Mouse (Mus musculus) kidney, embryonic 15.5 days (tissue): Measurements from ENCODE around the gene Ppp4r3a. TPM values are rescaled to one million over a fixed set of nuclear protein-coding genes. Genes with fewer than 3 reads are reported as not detected.

Experiments
- ATAC-seq: fragments of 200-750 bp; cut with Nextera tagmentation; replicated peaks from 2 replicates; pipeline ENCODE4 v1.8.0; 2017; ENCODE audit warnings: moderate TSS enrichment; ENCODE audit not compliant: low FRiP score
- H3K27ac ChIP-seq: fragments of 300-500 bp; sonication (generic); 2 replicates; pipeline ENCODE4 v1.5.1; 2015; ENCODE audit warnings: mild to moderate bottlenecking, inconsistent platforms
- H3K27me3 ChIP-seq: fragments of 300-500 bp; sonication (generic); 2 replicates; pipeline ENCODE4 v1.6.1; 2015; ENCODE audit warnings: inconsistent platforms
- H3K36me3 ChIP-seq: fragments of 300-500 bp; sonication (generic); 2 replicates; pipeline ENCODE4 v1.6.1; 2015; ENCODE audit warnings: inconsistent platforms
- H3K4me1 ChIP-seq: fragments of 300-500 bp; sonication (generic); 2 replicates; pipeline ENCODE4 v1.6.1; 2015; ENCODE audit warnings: inconsistent platforms
- H3K4me2 ChIP-seq: fragments of 300-500 bp; sonication (generic); 2 replicates; pipeline ENCODE4 v1.6.1; 2015; ENCODE audit warnings: moderate library complexity, mild to moderate bottlenecking, inconsistent platforms
- H3K4me3 ChIP-seq: fragments of 300-500 bp; sonication (generic); replicated peaks from 2 replicates; pipeline ENCODE4 v1.5.1; 2015; ENCODE audit warnings: mild to moderate bottlenecking, inconsistent platforms
- H3K9ac ChIP-seq: fragments of 300-500 bp; sonication (generic); 2 replicates; pipeline ENCODE4 v1.6.1; 2015; ENCODE audit warnings: mild to moderate bottlenecking, inconsistent platforms
- H3K9me3 ChIP-seq: fragments of 300-500 bp; sonication (generic); replicated peaks from 2 replicates; pipeline ENCODE4 v1.6.1; 2016; ENCODE audit warnings: inconsistent platforms
- WGBS: fragments of 180-500 bp; shearing (Covaris S2); methylation state at CpG from one replicate; pipeline ENCODE4 v1.1.7; 2015; ENCODE audit warnings: mixed read lengths; 5-methylcytosine and 5-hydroxymethylcytosine counted together
- microRNA counts: library from miRNA; unstranded; fragments of <30 nt; microRNA quantifications from one replicate; lab custom pipeline; 2016
- microRNA-seq: library from miRNA; unstranded; fragments of <30 nt; microRNA quantifications from one replicate; pipeline ENCODE4, GENCODE M21; 2016
- polyA plus RNA-seq: library from polyadenylated mRNA; unstranded; fragments of >200 nt; fragmentation: Nextera tagmentation; extraction: Ambion mirVana; gene quantifications from 2 replicates; pipeline ENCODE4 v1.2.1, GENCODE M21; 2015

The Ppp4r3a gene
- polyA plus RNA-seq, 1 experiment from 2014 or later: 43.5 TPM

DNA sequence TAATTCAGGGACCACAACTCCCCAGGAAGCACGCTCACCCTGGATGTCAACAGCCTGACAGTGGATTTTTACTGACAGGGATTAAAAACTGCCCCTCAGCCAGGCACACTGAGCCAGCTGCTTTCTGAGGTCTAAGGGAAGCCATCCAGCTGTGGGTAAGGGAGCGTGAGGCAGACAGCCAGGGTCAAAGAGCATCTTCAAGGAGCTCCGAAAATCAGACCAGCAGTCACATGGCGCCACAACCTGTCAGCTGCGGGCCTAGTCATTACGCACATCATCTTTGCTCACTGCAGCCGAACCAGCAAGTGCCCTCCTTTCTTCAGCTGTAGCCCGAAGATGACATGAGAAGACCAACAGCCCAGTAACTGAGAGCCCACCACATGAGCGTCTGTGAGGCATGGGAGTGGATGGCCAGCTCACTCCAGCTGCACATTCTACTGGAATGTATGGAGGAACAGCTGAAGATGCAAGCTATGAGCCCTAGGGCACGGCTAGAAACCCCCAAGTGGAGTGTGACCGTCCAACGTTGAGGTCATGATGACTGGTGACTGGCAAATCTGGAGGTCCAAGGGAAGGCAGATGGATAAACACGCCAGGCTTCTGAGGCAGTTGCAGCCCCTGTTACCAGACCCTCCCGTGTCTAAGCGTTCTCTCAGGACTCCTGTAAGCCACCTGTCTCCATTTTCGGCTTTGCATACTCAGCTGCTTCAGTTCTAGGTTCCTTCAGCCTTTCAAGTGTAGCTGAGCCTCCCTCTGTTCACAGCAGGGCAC, 87.7 kb downstream of the Ppp4r3a start:
- 44% methylated on average over 16 of the region's 16 CpGs for WGBS
- no peak for ATAC-seq
- no peaks in the 10 kb centered on the region for H3K36me3 ChIP-seq

DNA sequence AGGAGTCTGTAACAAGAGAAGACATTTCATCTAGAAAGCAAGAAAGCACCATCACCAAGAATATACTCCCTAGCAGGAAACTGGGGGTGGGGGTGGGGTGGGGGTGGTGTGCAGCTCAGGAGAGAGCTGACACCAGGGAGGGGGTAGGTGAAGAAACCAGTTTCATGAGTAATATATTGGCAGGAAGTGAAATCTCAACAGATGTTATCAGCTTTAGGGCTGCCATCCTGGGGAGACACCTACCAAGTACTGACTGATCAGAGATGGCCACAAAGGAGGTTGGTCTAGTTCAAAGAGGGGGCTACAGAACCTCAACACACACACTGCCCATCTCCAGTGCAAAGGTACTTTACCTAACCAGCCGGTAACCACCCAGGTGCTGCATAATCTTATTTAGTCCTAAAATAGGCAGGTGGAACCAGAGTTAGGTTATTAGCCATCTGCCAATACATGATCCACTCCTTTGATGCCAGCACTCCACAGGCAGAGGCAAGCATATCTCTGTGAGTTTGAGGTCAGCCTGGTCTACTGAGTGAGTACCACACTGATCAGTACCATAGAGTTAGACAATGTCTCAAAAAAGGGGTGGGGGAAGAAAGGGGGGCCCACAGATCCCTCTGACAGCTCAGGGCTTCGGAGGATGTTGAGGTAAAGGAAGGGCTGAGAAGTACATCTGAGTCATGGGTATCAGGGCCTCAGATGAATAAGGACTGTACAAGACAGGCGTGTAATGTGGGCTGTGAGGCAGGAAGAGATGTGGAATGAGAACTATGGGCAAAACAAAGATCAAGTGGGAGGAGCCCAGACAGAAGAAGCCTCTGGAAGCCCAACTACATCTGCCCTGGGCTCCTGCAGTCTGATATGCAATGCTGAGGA, 89.1 kb downstream of the Ppp4r3a start:
- Histone ChIP-seq H3K36me3 (no peaks in the 10 kb centered on the region), H3K4me3 (no peak overlapping the region), H3K9ac (no peak overlapping the region), H3K4me2 (no peak overlapping the region), H3K27me3 (no peaks in the 10 kb centered on the region), H3K27ac (no peak overlapping the region), H3K4me1 (peaks cover 99% of the 10 kb centered on the region), H3K9me3 (no peaks in the 10 kb centered on the region)
- WGBS: 80% methylated on average over 3 of the region's 3 CpGs
- no peak for ATAC-seq

More for the DNA sequence above, 87.7 kb downstream of the Ppp4r3a start:
- Histone ChIP-seq H3K27ac (0 out of 2 replicates have a peak overlapping the region, but pooled peaks have one; percentile 9), H3K4me3 (no peak overlapping the region), H3K4me1 (peaks cover 99% of the 10 kb centered on the region), H3K27me3 (no peaks in the 10 kb centered on the region), H3K9me3 (no peaks in the 10 kb centered on the region), H3K4me2 (no peak overlapping the region), H3K9ac (no peak overlapping the region)

DNA sequence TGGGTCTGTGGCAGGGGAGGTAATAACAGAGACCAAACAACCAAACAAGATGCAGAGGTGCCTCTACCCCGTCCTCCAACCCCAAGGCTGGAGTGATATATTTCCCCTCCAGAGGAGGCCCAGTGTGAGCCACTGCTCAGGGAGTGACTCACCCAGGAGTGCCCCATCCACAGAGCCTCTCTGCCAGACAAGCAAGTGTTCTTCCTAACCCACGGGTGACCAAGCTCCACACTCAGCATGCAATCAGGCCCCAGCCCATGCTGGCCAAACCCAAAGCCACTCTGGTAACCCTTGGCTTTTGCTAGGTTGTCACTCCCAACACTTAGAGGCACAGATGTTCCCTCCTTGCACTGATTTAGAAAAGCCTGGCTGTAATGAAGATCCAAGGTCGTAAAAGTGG, 90.4 kb downstream of the Ppp4r3a start:
- no peak for ATAC-seq
- Histone ChIP-seq H3K9ac (no peak overlapping the region), H3K4me2 (no peak overlapping the region), H3K27ac (no peak overlapping the region), H3K9me3 (no peaks in the 10 kb centered on the region), H3K4me1 (peaks cover 95% of the 10 kb centered on the region), H3K27me3 (no peaks in the 10 kb centered on the region), H3K36me3 (no peaks in the 10 kb centered on the region), H3K4me3 (no peak overlapping the region)
- 36% methylated on average over 3 of the region's 3 CpGs for WGBS

DNA sequence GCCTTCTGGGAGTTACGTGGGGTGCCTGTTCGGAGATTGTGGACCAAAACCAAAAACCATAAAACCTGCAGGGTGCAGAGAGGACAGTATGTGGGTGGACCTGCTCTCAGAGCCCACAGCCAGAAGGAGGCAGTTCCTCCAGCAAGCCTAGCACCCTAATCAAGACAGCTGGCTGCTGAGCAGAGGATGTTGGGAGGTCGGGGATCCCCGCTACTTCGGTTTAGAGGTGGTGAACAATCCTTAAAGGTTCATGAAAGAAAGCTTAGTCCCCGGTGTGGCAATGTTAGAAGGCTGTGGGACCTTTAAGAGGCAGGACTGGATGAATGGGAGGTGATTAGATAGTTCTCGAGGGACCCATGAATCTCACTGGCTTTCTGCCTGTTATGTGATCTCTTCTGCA, 91.0 kb downstream of the Ppp4r3a start:
- H3K4me3 ChIP-seq: no peak overlapping the region
- H3K4me1 ChIP-seq: peaks cover 88% of the 10 kb centered on the region
- no peaks in the 10 kb centered on the region for H3K9me3 ChIP-seq
- no peak overlapping the region for H3K9ac ChIP-seq
- ATAC-seq: no peak; the same call in 1 of the 2 replicates
- H3K36me3 ChIP-seq: no peaks in the 10 kb centered on the region
- H3K27ac ChIP-seq: no peak overlapping the region
- WGBS: 58% methylated on average over 7 of the region's 7 CpGs
- H3K27me3 ChIP-seq: no peaks in the 10 kb centered on the region
- no peak overlapping the region for H3K4me2 ChIP-seq

- no peak overlapping the region for H3K9ac ChIP-seq
- H3K36me3 ChIP-seq: no peaks in the 10 kb centered on the region
- ATAC-seq: no peak
- H3K4me3 ChIP-seq: no peak overlapping the region
- H3K9me3 ChIP-seq: no peaks in the 10 kb centered on the region
- WGBS: 68% methylated on average over 3 of the region's 3 CpGs
- no peak overlapping the region for H3K4me2 ChIP-seq
- H3K27me3 ChIP-seq: no peaks in the 10 kb centered on the region
- H3K4me1 ChIP-seq: peaks cover 74% of the 10 kb centered on the region
- peak overlapping the region; percentile 46; the same call in 1 of the 2 replicates for H3K27ac ChIP-seq
Observed at GRCm38 (mm10) chr12:100991119-100991518, 92.4 kb downstream of the Ppp4r3a start.

DNA sequence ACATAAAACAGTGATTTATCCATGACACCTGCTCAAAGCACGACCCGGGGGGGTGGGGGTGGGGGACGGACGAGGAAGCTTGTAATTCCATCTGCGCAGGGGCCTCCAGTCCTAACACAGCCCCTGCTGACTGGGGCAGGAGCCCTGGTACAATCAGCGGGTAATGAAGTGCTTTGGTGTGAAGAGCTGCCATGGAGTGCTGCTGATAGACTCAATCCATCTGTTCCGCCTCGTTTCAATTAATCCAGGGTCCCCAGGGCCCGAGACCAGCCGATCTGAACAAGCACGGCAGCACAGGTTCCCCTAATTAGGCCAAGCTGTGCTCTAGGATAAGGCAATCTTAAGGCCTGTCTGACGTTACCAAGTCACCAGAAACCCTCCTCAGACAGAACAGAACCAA, 93.2 kb downstream of the Ppp4r3a start:
- H3K27me3 ChIP-seq: no peaks in the 10 kb centered on the region
- H3K9ac ChIP-seq: no peak overlapping the region
- no peaks in the 10 kb centered on the region for H3K36me3 ChIP-seq
- WGBS: 15% methylated on average over 12 of the region's 12 CpGs
- H3K9me3 ChIP-seq: no peaks in the 10 kb centered on the region
- H3K4me1 ChIP-seq: peaks cover 66% of the 10 kb centered on the region
- H3K4me3 ChIP-seq: no peak overlapping the region
- ATAC-seq: peak; percentile 54
- H3K4me2 ChIP-seq: no peak overlapping the region
- peak overlapping the region; percentile 46 for H3K27ac ChIP-seq

DNA sequence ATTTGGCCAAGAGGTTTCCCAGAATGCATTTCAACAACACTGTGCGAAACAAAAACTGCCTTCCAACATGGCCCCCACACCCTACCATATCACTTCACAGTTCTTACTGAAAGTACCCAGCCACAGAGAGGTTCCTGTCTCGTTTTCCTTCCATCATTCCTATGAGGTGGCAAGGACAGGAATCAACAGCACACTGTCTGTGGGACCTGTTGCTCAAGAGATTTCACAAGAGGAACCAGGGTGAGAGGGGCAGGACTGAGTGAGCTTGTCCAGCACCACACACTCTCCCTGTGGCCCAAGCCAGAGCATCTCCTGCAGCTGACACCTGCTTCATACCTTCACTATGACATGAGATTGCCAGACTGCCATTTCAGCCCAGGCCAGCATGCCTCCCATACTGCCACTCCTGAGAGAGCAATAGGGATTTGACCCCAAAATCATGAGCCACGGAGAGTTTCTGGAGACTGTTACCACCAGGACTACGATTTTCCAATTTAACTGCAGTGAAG, 93.7 kb downstream of the Ppp4r3a start:
- Histone ChIP-seq H3K27me3 (no peaks in the 10 kb centered on the region), H3K27ac (peak overlapping the region; percentile 46; the same call in 1 of the 2 replicates), H3K9me3 (no peaks in the 10 kb centered on the region), H3K4me1 (peaks cover 66% of the 10 kb centered on the region), H3K36me3 (no peaks in the 10 kb centered on the region), H3K9ac (no peak overlapping the region), H3K4me3 (no peak overlapping the region), H3K4me2 (no peak overlapping the region)
- 42% methylated on average over 4 of the region's 4 CpGs for WGBS
- peak; percentile 8; the same call in 1 of the 2 replicates for ATAC-seq

MicroRNA genes within 50 kb of the gene (microRNA counts, 519-probe panel; counts per million panel counts)
- microRNA mmu-miR-1190 (lab: Ali Mortazavi, UCI): 2,683 counts per million, percentile 61 among the panel's probes with 10 or more counts

Small RNA genes within 50 kb of the gene (microRNA-seq; reads per million reads assigned to microRNA genes)
- not detected for gene Mir1190

Other genes with a start within 250 kb of the Ppp4r3a start
- gene Gpr68, start 175.5 kb downstream of the Ppp4r3a start, polyA plus RNA-seq: 0.51 and 0.53 TPM in 2 replicates
- 12.5 and 12.7 TPM in 2 replicates for gene Ccdc88c, start 54.6 kb downstream of the Ppp4r3a start, polyA plus RNA-seq